24 mouse cellular contexts compared by ENCODE assay signal in the genomic region with DNA sequence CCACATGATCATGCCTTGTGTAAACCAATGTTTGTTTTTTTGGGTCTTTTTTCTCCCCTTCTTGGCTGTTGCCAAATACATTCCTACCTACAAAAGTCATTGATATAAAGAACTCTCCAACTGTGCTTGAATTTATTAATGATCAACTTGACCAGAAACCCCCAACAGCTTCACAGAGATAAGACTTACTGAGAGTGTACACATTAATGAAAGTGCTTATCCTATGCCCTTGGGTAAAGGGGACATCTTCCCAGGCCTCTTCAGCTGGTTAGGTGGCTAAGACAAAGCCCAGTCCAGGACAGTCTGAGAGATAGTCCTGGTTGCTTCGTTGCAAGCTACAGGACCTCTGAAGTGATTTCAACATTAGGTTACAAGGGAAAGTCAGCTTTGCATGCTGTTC.
"Had no signal": no experiment of that assay in that cellular context is flagged by ENCODE, and none has a peak within 500 bp of the region (broad histone marks: within the 10 kb centered on the region; RNA-seq: fewer than 3 reads in every experiment).

No protein-coding gene starts in this region.

- ATAC-seq: forebrain, embryonic 16.5 days; hindbrain, postnatal 0 days; intestine, embryonic 16.5 days had no signal

- H3K27me3 ChIP-seq: heart, embryonic 13.5 days; heart, embryonic 15.5 days; hindbrain, embryonic 12.5 days; kidney, embryonic 15.5 days; limb, embryonic 13.5 days; limb, embryonic 15.5 days had no signal

- H3K4me3 ChIP-seq: gastrocnemius, adult 2 months; heart, adult 2 months; heart, embryonic 13.5 days; heart, embryonic 15.5 days; hindbrain, embryonic 10.5 days; hindbrain, embryonic 12.5 days; hindbrain, embryonic 15.5 days; kidney, embryonic 15.5 days; limb, embryonic 13.5 days; limb, embryonic 15.5 days; liver, embryonic 13.5 days; liver, embryonic 15.5 days had no signal

- H3K4me2 ChIP-seq: heart, embryonic 11.5 days; heart, embryonic 13.5 days; heart, embryonic 15.5 days; hindbrain, embryonic 12.5 days; hindbrain, embryonic 15.5 days; kidney, embryonic 15.5 days; limb, embryonic 13.5 days; limb, embryonic 15.5 days; liver, embryonic 13.5 days; liver, embryonic 15.5 days had no signal

- H3K27ac ChIP-seq: gastrocnemius, adult 2 months; heart, adult 2 months; heart, embryonic 13.5 days; heart, embryonic 15.5 days; hindbrain, embryonic 10.5 days; hindbrain, embryonic 12.5 days; hindbrain, embryonic 15.5 days; hindbrain, postnatal 0 days; kidney, embryonic 15.5 days; limb, embryonic 13.5 days; limb, embryonic 15.5 days; liver, embryonic 13.5 days; liver, embryonic 15.5 days had no signal

- H3K36me3 ChIP-seq: heart, embryonic 13.5 days; heart, embryonic 15.5 days; hindbrain, embryonic 10.5 days; hindbrain, embryonic 12.5 days; hindbrain, embryonic 15.5 days; limb, embryonic 15.5 days; liver, embryonic 13.5 days; liver, embryonic 15.5 days had no signal

- H3K4me1 ChIP-seq: heart, embryonic 15.5 days; hindbrain, embryonic 12.5 days; liver, embryonic 13.5 days; liver, embryonic 15.5 days had no signal

- H3K9ac ChIP-seq: heart, embryonic 13.5 days; heart, embryonic 15.5 days; hindbrain, embryonic 12.5 days; hindbrain, embryonic 15.5 days; kidney, embryonic 15.5 days; limb, embryonic 13.5 days; limb, embryonic 15.5 days; liver, embryonic 13.5 days; liver, embryonic 15.5 days had no signal

- DNase-seq: gastrocnemius, adult 2 months; gastrocnemius, postnatal 10 days; gastrocnemius, postnatal 25 days; heart, adult 2 months; heart, postnatal 4 days; kidney, adult 9 months; kidney, postnatal 14 days; layer of hippocampus, adult 9-11 months; layer of hippocampus, postnatal 36 days; left cerebral cortex, postnatal 4 days; liver, embryonic 13.5 days had no signal

- H3K9me3 ChIP-seq: heart, embryonic 13.5 days; heart, embryonic 15.5 days; hindbrain, embryonic 12.5 days; hindbrain, embryonic 15.5 days; kidney, embryonic 15.5 days; limb, embryonic 13.5 days; limb, embryonic 15.5 days; liver, embryonic 13.5 days; liver, embryonic 15.5 days had no signal
